Mouse (Mus musculus) spleen, adult 18-20 months (tissue): Measurements from ENCODE around the gene Nkrf.

Source experiments
- DNase-seq, 2 experiments: peaks; one replicate each; pipeline ENCODE4 v3.0.0; 2022; ENCODE audit warnings: mixed read lengths in 2 of 2

The Nkrf gene

GRCm38 (mm10) chrX:36852631-36853030 is 50.1 kb downstream of the Nkrf start:
- no peak for DNase-seq

GRCm38 (mm10) chrX:36847152-36847551 is 55.5 kb downstream of the Nkrf start:
- no peak for DNase-seq

- DNase-seq, result no peak
Observed at GRCm38 (mm10) chrX:36843346-36843990, 59.2 kb downstream of the Nkrf start.

- DNase-seq, result no peak
Observed at GRCm38 (mm10) chrX:36841698-36842097, 61.0 kb downstream of the Nkrf start.

- no peak for DNase-seq
Observed at GRCm38 (mm10) chrX:36839391-36839790, 63.3 kb downstream of the Nkrf start.
